In the genomic region with DNA sequence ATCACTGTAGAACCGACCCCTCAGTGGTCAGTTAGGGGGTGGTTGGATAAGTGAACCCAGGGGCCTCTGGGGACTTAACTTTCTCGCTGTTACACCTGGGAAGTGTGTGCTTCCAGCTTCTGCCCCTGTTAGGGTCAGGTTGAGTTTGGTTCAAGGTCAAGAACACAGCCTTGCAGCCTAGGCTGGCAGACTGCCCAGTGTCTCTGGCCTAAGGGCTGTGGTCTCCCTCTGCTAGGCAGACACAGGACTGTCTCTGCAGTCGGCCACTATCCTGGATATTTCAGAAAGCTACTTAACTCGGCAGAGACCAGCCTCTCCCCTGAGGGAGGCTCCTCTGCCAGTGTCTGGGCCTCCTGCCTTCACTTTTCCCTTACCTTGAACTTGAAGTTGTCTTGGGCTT, we compare ENCODE assay signal across 9 mouse cellular contexts. TPM values are rescaled to one million over a fixed set of nuclear protein-coding genes. Genes with fewer than 3 reads are reported as not detected.
DNase-seq lines count a peak whose midpoint lies in the region; ATAC-seq and TF ChIP-seq lines count a peak whose summit lies in the region.
"Had no signal": no experiment of that assay in that cellular context is flagged by ENCODE, and none has a peak within 500 bp of the region (broad histone marks: within the 10 kb centered on the region; RNA-seq: fewer than 3 reads in every experiment).

No protein-coding gene starts in this region.

- no peaks in the 10 kb centered on the region for H3K27me3 ChIP-seq in heart, embryonic 16.5 days (ENCODE audit: control insufficient read depth, insufficient read depth, low read length)
- peaks cover 16% of the 10 kb centered on the region for H3K27me3 ChIP-seq in embryonic facial prominence, embryonic 10.5 days (replicated peaks; ENCODE audit: low read depth, poor library complexity, severe bottlenecking)
- H3K27me3 ChIP-seq in hindbrain, postnatal 0 days (ENCODE audit: insufficient read depth, low read length) = 0 out of 2 replicates have a peak, but pooled peaks cover 7% of the 10 kb centered on the region
- H3K27me3 ChIP-seq in midbrain, embryonic 15.5 days (replicated peaks) = peaks cover 11% of the 10 kb centered on the region

- WGBS in heart, embryonic 16.5 days = 33% methylated on average over 4 of the region's 4 CpGs
- 48% methylated on average over 4 of the region's 4 CpGs for WGBS in embryonic facial prominence, embryonic 10.5 days
- 29% methylated on average over 4 of the region's 4 CpGs for WGBS in hindbrain, postnatal 0 days
- WGBS in midbrain, embryonic 15.5 days = 20% methylated on average over 4 of the region's 4 CpGs

- peaks cover 50% of the 10 kb centered on the region for H3K4me1 ChIP-seq in heart, embryonic 16.5 days (ENCODE audit: control insufficient read depth, insufficient read depth, low read length)
- H3K4me1 ChIP-seq in embryonic facial prominence, embryonic 10.5 days = peaks cover 67% of the 10 kb centered on the region
- 0 out of 2 replicates have a peak, but pooled peaks cover 4% of the 10 kb centered on the region for H3K4me1 ChIP-seq in hindbrain, postnatal 0 days (ENCODE audit: insufficient read depth, low read length)
- peaks cover 50% of the 10 kb centered on the region for H3K4me1 ChIP-seq in midbrain, embryonic 15.5 days

- H3K4me3 ChIP-seq in heart, embryonic 16.5 days (ENCODE audit: low read length) = no peak overlapping the region
- H3K4me3 ChIP-seq in embryonic facial prominence, embryonic 10.5 days = peak overlapping the region; percentile 95
- H3K4me3 ChIP-seq in hindbrain, postnatal 0 days (ENCODE audit: low read length) = no peak overlapping the region
- peak overlapping the region; percentile 95; the same call in 1 of the 2 replicates for H3K4me3 ChIP-seq in midbrain, embryonic 15.5 days

- intact Hi-C loops in heart, postnatal 36 days (cut with DNase I) = no loop called here

- no peak for TF ChIP-seq CTCF in hindbrain, postnatal 0 days (IDR thresholded peaks at IDR 0.05; ENCODE audit: low read depth)

- H3K9me3 ChIP-seq in heart, embryonic 16.5 days (replicated peaks; ENCODE audit: control insufficient read depth, low read length) = no peaks in the 10 kb centered on the region
- H3K9me3 ChIP-seq in embryonic facial prominence, embryonic 10.5 days = no peaks in the 10 kb centered on the region
- H3K9me3 ChIP-seq in hindbrain, postnatal 0 days (ENCODE audit: low read length) = no peaks in the 10 kb centered on the region
- H3K9me3 ChIP-seq in midbrain, embryonic 15.5 days = no peaks in the 10 kb centered on the region

- peak overlapping the region; percentile 95; the same call in 1 of the 2 replicates for H3K4me2 ChIP-seq in heart, embryonic 16.5 days (ENCODE audit: low read depth, low read length)
- peak overlapping the region; percentile 87 for H3K4me2 ChIP-seq in hindbrain, postnatal 0 days (ENCODE audit: low read depth, low read length)
- peak overlapping the region; percentile 87 for H3K4me2 ChIP-seq in midbrain, embryonic 15.5 days

- peak overlapping the region; percentile 91; the same call in 1 of the 2 replicates for H3K27ac ChIP-seq in heart, embryonic 16.5 days (ENCODE audit: low read length)
- peak overlapping the region; percentile 100 for H3K27ac ChIP-seq in embryonic facial prominence, embryonic 10.5 days (replicated peaks)
- H3K27ac ChIP-seq in hindbrain, postnatal 0 days = 0 out of 2 replicates have a peak overlapping the region, but pooled peaks have one; percentile 89
- peak overlapping the region; percentile 94; the same call in 1 of the 2 replicates for H3K27ac ChIP-seq in midbrain, embryonic 15.5 days

- H3K36me3 ChIP-seq in heart, embryonic 16.5 days (ENCODE audit: control insufficient read depth, insufficient read depth) = peaks cover 7% of the 10 kb centered on the region
- peaks cover 57% of the 10 kb centered on the region for H3K36me3 ChIP-seq in embryonic facial prominence, embryonic 10.5 days (replicated peaks)
- H3K36me3 ChIP-seq in hindbrain, postnatal 0 days (ENCODE audit: insufficient read depth, low read length) = peaks cover 13% of the 10 kb centered on the region; the same call in 1 of the 2 replicates
- peaks cover 7% of the 10 kb centered on the region for H3K36me3 ChIP-seq in midbrain, embryonic 15.5 days (replicated peaks)

- ATAC-seq in heart, embryonic 16.5 days (replicated peaks; ENCODE audit: extremely low read depth, insufficient read depth, low FRiP score) = no peak
- ATAC-seq in hindbrain, postnatal 0 days = no peak
- ATAC-seq in midbrain, embryonic 15.5 days (replicated peaks) = no peak

- peak overlapping the region; percentile 98 for H3K9ac ChIP-seq in heart, embryonic 16.5 days (ENCODE audit: low read length)
- no peak overlapping the region for H3K9ac ChIP-seq in hindbrain, postnatal 0 days (replicated peaks; ENCODE audit: low read length)
- peak overlapping the region; percentile 88; the same call in 1 of the 2 replicates for H3K9ac ChIP-seq in midbrain, embryonic 15.5 days

- DNase-seq in heart, postnatal 36 days = no peak
- no peak for DNase-seq in embryonic facial prominence, embryonic 10.5 days (ENCODE audit: low spot score)
- DNase-seq in hindbrain, postnatal 0 days (ENCODE audit: low spot score) = no peak
- no peak for DNase-seq in adipocyte (ENCODE audit: low spot score)
- DNase-seq in ovary, postnatal 10 days (ENCODE audit: low spot score) = no peak
- DNase-seq in embryo, embryonic 11 days = no peak
- DNase-seq: thymus, postnatal 4 days had no signal

RNA-seq across cellular contexts. Expression of a gene that starts 3.8 kb away (rescaled TPM):
- 8.6 and 9.4 TPM in 2 replicates for polyA plus RNA-seq in heart, embryonic 16.5 days (2015; fragmentation: Nextera tagmentation; extraction: Ambion mirVana)
- total RNA-seq in heart, postnatal 36 days (2021) = 10 to 100 TPM; 14.0 to 14.8 TPM
- polyA plus RNA-seq in embryonic facial prominence, embryonic 10.5 days (2016; fragmentation: Nextera tagmentation; extraction: Ambion mirVana) = 54.4 and 59.8 TPM in 2 replicates
- total RNA-seq in hindbrain, postnatal 0 days (2014; rRNA removed) = 58.3 and 60.3 TPM in 2 replicates
- polyA plus RNA-seq in hindbrain, postnatal 0 days (2015; fragmentation: Nextera tagmentation; extraction: Ambion mirVana) = 15.8 and 16.2 TPM in 2 replicates
- polyA plus RNA-seq in midbrain, embryonic 15.5 days (2015; fragmentation: Nextera tagmentation; extraction: Ambion mirVana) = 28.1 and 34.9 TPM in 2 replicates

RNA-seq across cellular contexts. Expression of a gene that starts 38.3 kb away (rescaled TPM):
- polyA plus RNA-seq in heart, embryonic 16.5 days (2015; fragmentation: Nextera tagmentation; extraction: Ambion mirVana) = 0.27 and 0.35 TPM in 2 replicates
- not detected for total RNA-seq in heart, postnatal 36 days (2021)
- polyA plus RNA-seq in embryonic facial prominence, embryonic 10.5 days (2016; fragmentation: Nextera tagmentation; extraction: Ambion mirVana) = not detected in 2 replicates
- total RNA-seq in hindbrain, postnatal 0 days (2014; rRNA removed) = 0.18 and 0.58 TPM in 2 replicates
- polyA plus RNA-seq in hindbrain, postnatal 0 days (2015; fragmentation: Nextera tagmentation; extraction: Ambion mirVana) = 0.11 and 0.16 TPM in 2 replicates
- 0.12 TPM in 1 of 2 replicates, not detected in the other for polyA plus RNA-seq in midbrain, embryonic 15.5 days (2015; fragmentation: Nextera tagmentation; extraction: Ambion mirVana)

RNA-seq across cellular contexts. Expression of a gene that starts 38.4 kb away (rescaled TPM):
- polyA plus RNA-seq in heart, embryonic 16.5 days (2015; fragmentation: Nextera tagmentation; extraction: Ambion mirVana) = 18.6 TPM in 2 replicates
- total RNA-seq in heart, postnatal 36 days (2021) = 10 to 100 TPM; 62.5 to 65.0 TPM
- polyA plus RNA-seq in embryonic facial prominence, embryonic 10.5 days (2016; fragmentation: Nextera tagmentation; extraction: Ambion mirVana) = 17.9 and 18.2 TPM in 2 replicates
- total RNA-seq in hindbrain, postnatal 0 days (2014; rRNA removed) = 79.2 and 79.4 TPM in 2 replicates
- 22.5 and 22.6 TPM in 2 replicates for polyA plus RNA-seq in hindbrain, postnatal 0 days (2015; fragmentation: Nextera tagmentation; extraction: Ambion mirVana)
- 30.7 and 31.5 TPM in 2 replicates for polyA plus RNA-seq in midbrain, embryonic 15.5 days (2015; fragmentation: Nextera tagmentation; extraction: Ambion mirVana)

Comparison
In these comparisons a context has a peak if more than half of its experiments do, and no peak if none do; other contexts are left out.
1. H3K4me3 ChIP-seq: peak in embryonic facial prominence, embryonic 10.5 days (single experiment) and midbrain, embryonic 15.5 days (single experiment); none in heart, embryonic 16.5 days (single experiment) and hindbrain, postnatal 0 days (single experiment).
2. Peak in every context shown above with its lines, with median percentiles within 50 percentile points of each other: H3K27ac ChIP-seq and H3K4me2 ChIP-seq.